Mouse (Mus musculus) c-Kit-negative CD71-positive TER-119-positive erythroid progenitor cells, embryonic 14.5 days (primary cell): ENCODE results near the gene Smg1.

Source experiments
- DNase-seq: peaks from one replicate; pipeline ENCODE4 v3.0.0-alpha.2; 2013; ENCODE audit warnings: low read depth, low spot score

The Smg1 gene

DNA sequence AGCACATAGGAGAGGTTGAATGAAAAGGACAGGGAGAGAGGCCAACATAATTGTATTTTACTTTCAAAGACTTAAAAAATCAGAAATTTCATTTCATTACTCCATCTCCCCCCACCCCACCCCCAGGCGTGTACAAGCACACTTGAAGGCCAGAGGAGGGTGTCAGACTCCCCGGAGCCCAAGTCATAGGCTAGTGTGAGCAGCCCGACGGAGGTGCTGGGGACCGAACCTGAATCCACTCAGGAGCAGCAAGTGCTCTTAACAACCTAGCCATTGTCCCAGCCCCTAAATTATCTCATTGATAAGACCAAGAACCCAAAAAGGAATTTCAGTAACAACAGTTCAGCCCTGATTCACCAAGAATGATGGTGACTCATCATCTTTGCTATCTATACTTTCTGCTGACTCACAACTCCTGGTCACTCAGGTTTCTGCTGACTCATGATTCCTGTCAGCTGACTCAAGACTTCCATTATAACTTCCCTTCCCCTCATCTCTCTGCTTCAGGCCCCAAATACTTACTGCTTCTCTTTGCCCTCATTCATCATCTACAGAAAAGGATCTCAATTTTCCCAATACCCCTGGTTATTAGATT lies 138.9 kb downstream of the Smg1 start:
- DNase-seq: peak; percentile 85

DNA sequence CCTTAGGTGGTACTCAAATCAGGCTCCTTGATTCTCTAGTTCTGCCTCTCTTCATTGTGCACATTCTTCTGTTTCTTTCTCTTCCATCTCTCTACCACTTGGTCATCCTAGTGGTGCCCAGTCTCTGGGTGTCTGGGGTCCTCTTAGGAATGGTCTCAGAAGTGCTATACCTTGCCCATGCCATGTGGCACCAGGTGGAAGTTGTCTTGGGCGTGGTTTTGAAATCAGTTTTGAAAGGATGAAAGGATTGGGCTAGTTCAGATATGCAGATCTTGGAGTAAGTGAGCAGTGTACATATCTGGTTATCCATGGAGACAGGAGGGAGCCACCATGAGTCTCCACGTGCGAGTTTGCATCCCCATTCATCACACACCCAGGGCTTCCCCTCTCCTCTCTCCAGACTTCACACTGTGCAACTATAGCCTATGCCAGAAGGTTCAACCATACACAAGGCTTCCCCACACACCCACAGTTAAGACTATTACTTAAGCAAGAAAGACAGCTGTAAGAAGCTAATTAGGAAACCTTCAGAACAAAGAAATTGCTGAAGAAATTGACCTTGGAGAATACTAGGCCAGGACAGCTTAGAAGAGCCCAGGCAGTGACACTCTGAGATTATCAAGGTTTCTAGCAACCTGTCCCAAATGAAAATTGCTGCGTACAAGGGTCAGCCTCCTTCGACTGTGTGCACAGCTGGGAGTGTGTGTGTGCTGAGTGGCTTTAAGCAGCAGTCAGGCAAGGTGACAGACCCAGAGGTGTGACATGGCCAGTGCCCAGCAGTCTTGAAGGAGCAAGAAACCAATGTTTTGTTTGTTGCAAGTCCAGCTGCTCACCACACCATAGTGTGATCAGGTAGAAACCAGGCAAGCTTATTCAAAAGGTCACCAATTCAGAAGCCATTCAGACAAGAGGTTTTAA lies 139.7 kb downstream of the Smg1 start:
- DNase-seq: no peak

DNA sequence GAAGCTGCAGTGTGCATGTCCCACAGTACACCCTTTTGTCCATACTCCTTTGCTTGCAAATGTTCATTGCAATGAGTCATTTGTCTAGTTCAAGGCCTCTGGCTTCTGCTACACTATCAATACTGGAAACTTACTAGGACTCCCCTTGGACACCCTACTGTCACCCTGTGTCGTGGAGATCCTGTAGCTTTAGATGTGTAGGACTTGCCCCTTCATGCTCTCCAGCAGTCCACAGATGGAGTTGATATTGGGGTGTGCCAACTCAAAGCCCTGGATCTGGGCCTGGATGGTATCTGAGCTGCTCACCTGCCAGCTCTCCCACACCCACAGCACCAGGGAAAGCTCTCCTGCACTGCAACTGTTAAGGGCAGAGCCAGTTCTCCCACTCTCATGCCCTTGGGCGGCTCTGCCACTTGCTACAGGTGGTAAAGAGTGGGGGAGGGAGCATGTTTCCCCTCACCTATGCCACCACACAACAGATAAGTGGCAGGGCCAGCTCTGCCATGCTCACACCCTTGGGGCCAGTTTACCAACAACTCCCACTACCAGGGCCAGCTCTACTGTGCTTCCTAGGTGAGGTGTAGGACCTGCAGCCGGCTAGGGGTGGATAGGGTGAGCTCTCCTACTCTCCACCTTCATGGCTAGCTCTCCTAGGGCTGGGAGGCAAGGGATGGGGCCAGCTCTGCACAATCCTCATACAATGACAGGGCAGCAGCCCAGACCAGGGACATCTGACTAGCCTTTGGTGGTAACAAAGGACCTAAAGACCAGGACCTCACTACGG lies 140.6 kb downstream of the Smg1 start:
- DNase-seq: no peak

DNA sequence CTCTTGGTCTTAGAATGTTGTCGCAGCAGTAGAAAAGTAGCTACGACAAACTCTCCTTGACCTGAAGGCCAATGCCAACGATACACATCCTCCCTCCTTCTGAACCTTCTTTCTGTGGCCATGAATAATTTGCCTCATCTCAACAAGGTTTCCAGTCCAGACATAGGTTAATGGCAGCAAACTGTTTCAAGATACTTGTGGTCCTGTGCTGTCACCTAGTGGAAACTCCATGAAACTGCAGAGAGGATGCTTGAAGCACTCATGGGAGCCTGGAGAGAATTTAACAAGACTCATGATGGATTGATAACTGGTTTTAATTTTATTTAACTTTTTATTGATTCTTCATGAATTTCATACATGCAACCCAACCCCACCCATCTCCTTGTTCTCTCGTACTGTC lies 141.2 kb downstream of the Smg1 start:
- DNase-seq: no peak

DNA sequence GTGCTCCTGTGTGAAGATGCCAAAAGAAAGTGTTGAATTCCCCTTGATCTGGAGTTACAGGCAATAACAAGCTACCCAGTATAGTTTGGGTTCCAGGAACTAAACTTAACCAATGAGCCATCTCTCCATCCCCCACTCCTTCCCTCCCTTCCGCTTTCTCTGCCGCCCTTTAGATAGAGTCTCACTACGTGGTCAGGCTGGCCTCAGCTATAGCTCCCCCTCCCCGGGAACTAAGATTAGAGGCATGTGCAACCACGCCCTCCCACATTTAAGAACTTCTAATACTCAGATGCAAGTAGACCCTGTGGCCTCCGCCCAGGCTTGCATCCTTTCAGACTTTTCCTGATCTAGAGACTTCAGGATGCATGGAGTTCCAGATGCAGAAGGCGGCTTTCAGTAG lies 145.9 kb downstream of the Smg1 start:
- DNase-seq: no peak
